Mouse (Mus musculus) heart, adult 18-20 months (tissue): Measurements from ENCODE around the gene Gm14085. TPM values are rescaled to one million over a fixed set of nuclear protein-coding genes. Genes with fewer than 3 reads are reported as not detected.
A peak's percentile ranks its signal among the peaks of the same experiment; 100 is the strongest.

Experiments used
- DNase-seq, 2 experiments: peaks; one replicate each; pipeline ENCODE4 v3.0.0; 2021 to 2022; ENCODE audit warnings: mixed read lengths in 1 of 2
- total RNA-seq, 2 experiments: library from RNA; stranded (reverse); gene quantifications; 2 replicates each; pipeline ENCODE4 v1.2.3; 2021

The Gm14085 gene
- total RNA-seq, 2 experiments from 2014 or later = 0.72 TPM

DNA sequence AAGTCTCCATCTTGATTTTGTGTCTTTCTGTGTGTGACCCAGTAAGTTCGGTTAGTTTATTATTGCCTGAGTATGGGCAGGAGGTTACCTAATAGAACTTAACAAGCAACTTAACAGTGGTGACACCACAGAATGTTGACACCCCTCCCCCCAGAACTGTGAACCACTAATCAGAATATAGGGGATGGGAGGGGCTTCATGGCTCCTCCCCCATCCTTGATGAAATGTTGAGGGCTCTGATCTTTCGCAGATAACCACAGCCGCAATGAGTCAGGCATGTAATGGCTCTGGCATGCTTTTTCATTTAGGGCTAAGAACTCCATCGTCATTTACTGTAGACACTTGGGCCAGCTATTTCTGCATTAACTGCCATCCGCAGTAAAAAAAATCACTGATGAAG is 76.5 kb downstream of the Gm14085 start:
- no peak for DNase-seq

- no peak for DNase-seq
Measured at GRCm38 (mm10) chr2:122562251-122562650, 77.5 kb downstream of the Gm14085 start.

- DNase-seq = peak; percentile 54 to 87
Measured at GRCm38 (mm10) chr2:122569439-122569838, 84.7 kb downstream of the Gm14085 start.

DNA sequence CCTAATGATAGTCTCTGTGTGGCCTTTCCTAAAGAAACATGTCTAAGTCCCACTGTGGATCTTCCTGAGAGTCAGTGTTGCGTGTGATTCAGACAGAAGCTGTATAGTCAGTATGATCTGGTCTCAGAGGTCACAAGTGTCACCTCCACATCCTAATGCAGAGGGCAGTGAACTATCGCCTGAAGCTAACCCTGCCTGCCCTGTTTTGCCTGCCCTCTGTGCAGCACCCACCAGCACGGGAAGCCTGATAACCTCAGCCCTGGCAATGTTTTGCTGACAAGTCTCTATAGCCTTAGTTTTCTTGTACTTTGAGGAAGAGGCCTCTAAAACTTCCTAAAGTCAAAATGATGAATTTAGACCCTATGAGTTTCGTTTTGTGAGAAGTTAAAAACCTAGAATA is 85.7 kb downstream of the Gm14085 start:
- no peak for DNase-seq

- DNase-seq = no peak
Measured at GRCm38 (mm10) chr2:122571326-122571725, 86.6 kb downstream of the Gm14085 start.

- no peak for DNase-seq
Measured at GRCm38 (mm10) chr2:122572438-122572837, 87.7 kb downstream of the Gm14085 start.

GRCm38 (mm10) chr2:122575470-122575869 is 90.7 kb downstream of the Gm14085 start:
- DNase-seq = peak; percentile 47 to 66

- DNase-seq = no peak
Measured at GRCm38 (mm10) chr2:122576295-122576694, 91.6 kb downstream of the Gm14085 start.

GRCm38 (mm10) chr2:122577316-122577715 is 92.6 kb downstream of the Gm14085 start:
- DNase-seq = no peak

Other genes starting within 250 kb of the Gm14085 start
- under 1 TPM; 0.27 to 0.44 TPM for gene Duox2, start 186.5 kb upstream of the Gm14085 start, total RNA-seq
- under 1 TPM in 1 of 2 experiments, not detected in 1; 0.18 TPM for gene Duoxa2, start 186.0 kb upstream of the Gm14085 start, total RNA-seq
- gene Duoxa1, start 171.2 kb upstream of the Gm14085 start, total RNA-seq = under 1 TPM in 1 of 2 experiments, not detected in 1; 0.25 TPM
- gene Duox1, start 169.3 kb upstream of the Gm14085 start, total RNA-seq = under 1 TPM; 0.17 to 0.28 TPM
- 1 to 10 TPM; 5.1 to 5.3 TPM for gene Shf, start 115.8 kb upstream of the Gm14085 start, total RNA-seq
- 10 to 100 TPM; 19.7 to 26.3 TPM for gene Slc28a2, start 58.5 kb upstream of the Gm14085 start, total RNA-seq
- 1 to 10 TPM; 3.1 to 3.2 TPM for gene Gatm, start 126.4 kb downstream of the Gm14085 start, total RNA-seq
- gene AA467197, start 152.0 kb downstream of the Gm14085 start, total RNA-seq = under 1 TPM; 0.41 to 0.60 TPM
- 1 to 10 TPM; 7.4 to 7.7 TPM for gene Slc30a4, start 217.7 kb downstream of the Gm14085 start, total RNA-seq